Mouse (Mus musculus) ES-E14 (cell line): ENCODE measurements at regions not wholly inside any gene's neighbourhood (a gene's known extent, or its start where the extent isn't known, plus 50 kb on each side); places are given as distances from the start of the nearest gene placed in this dataset.

Experiments used
- DNase-seq: peaks from one replicate; pipeline ENCODE4 v3.0.0-alpha.2; 2013; ENCODE audit warnings: low read depth, low spot score
- H3K27ac ChIP-seq: 2 replicates; pipeline ENCODE4 v1.5.1; 2012; ENCODE audit warnings: low read depth, mild to moderate bottlenecking, low read length, moderate library complexity, mixed read lengths; ENCODE audit not compliant: poor library complexity, insufficient read depth, severe bottlenecking
- H3K36me3 ChIP-seq: 2 replicates; pipeline ENCODE4 v1.6.1; 2012; ENCODE audit warnings: mild to moderate bottlenecking, low read length, moderate library complexity, mixed read lengths; ENCODE audit not compliant: control insufficient read depth, poor library complexity, insufficient read depth, severe bottlenecking
- H3K4me1 ChIP-seq, 2 experiments: fragments of 150-350 bp in 1 of 2; sonication (generic) in 1 of 2; 2 replicates each; pipeline ENCODE4 v1.6.1; 2012; ENCODE audit warnings: low read length in 2 of 2, mild to moderate bottlenecking in 1 of 2, mixed read lengths in 1 of 2; ENCODE audit not compliant: control insufficient read depth in 2 of 2, insufficient read depth in 2 of 2, poor library complexity in 1 of 2
- H3K4me3 ChIP-seq, 2 experiments: fragments of 150-350 bp in 1 of 2; sonication (generic) in 1 of 2; 2 replicates each; pipeline ENCODE4 v1.5.1; 2012; ENCODE audit warnings: low read length in 2 of 2, low read depth in 1 of 2, mild to moderate bottlenecking in 1 of 2, mixed read lengths in 1 of 2; ENCODE audit not compliant: insufficient read depth in 1 of 2, poor library complexity in 1 of 2, severe bottlenecking in 1 of 2
- H3K9ac ChIP-seq: 2 replicates; pipeline ENCODE4 v1.6.1; 2012; ENCODE audit warnings: low read depth, mild to moderate bottlenecking, low read length, mixed read lengths; ENCODE audit not compliant: poor library complexity, insufficient read depth, severe bottlenecking
- H3K9me3 ChIP-seq: fragments of 150-350 bp; sonication (generic); 2 replicates; pipeline ENCODE4 v1.6.1; 2012; ENCODE audit warnings: low read depth, mild to moderate bottlenecking, low read length; ENCODE audit not compliant: control insufficient read depth, insufficient read depth
- CHD2 ChIP-seq: IDR thresholded peaks from 2 replicates; pipeline ENCODE4 v1.6.1; 2014; ENCODE audit warnings: mild to moderate bottlenecking, low read depth, low read length, inconsistent platforms
- HCFC1 ChIP-seq: IDR thresholded peaks from 2 replicates; pipeline ENCODE4 v1.6.1; 2012; ENCODE audit warnings: low read length, inconsistent platforms, borderline replicate concordance; ENCODE audit not compliant: insufficient read depth
- MAFK ChIP-seq: IDR thresholded peaks from 2 replicates; pipeline ENCODE4 v1.6.1; 2014; ENCODE audit warnings: mild to moderate bottlenecking, low read depth, low read length, inconsistent platforms; ENCODE audit not compliant: insufficient read depth
- ZC3H11A ChIP-seq: IDR thresholded peaks from 2 replicates; pipeline ENCODE4 v1.6.1; 2012; ENCODE audit warnings: low read depth, mild to moderate bottlenecking, inconsistent platforms, low read length, borderline replicate concordance
- ZNF384 ChIP-seq: IDR thresholded peaks from 2 replicates; pipeline ENCODE4 v1.6.1; 2012; ENCODE audit warnings: low read depth, low read length, inconsistent platforms
- in situ Hi-C, 2 experiments: fragments of 600-800 bp; cut with MboI; formaldehyde crosslinking; loops; one replicate each; pipeline ENCODE4 v1.15.1; 2025; ENCODE audit warnings: low sequenced_read_pairs in 2 of 2, inconsistent platforms in 1 of 2; ENCODE audit not compliant: unreplicated experiment in 2 of 2

DNA sequence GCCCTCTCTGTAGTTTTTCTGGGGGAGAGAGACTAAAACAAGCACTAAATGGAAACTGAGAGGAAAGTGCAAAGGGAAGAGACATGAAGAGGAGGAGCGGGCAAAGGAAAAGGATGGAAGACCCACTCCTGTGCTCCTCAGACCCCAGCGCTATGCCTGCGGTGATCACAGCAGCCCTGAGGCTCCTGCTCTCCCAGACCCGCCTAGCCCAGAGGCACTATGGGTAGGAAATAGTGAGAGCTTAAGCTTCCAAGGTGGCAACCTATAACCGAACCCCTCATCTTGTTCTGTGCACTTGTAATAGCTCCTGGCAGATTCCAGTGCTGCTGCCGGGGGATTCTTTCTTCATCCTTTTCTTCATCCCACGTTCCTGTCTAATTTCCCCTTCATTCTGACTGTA lies 112.2 kb upstream of the Oxgr1 start:
- H3K4me3 ChIP-seq = no peak overlapping the region
- H3K9me3 ChIP-seq = no peaks in the 10 kb centered on the region
- no peak overlapping the region for H3K27ac ChIP-seq
- H3K36me3 ChIP-seq = no peaks in the 10 kb centered on the region
- in situ Hi-C loops = no loop called here
- 0 out of 4 replicates have a peak, but pooled peaks cover 0 to 1% of the 10 kb centered on the region in 2 experiments for H3K4me1 ChIP-seq
- no peak overlapping the region for H3K9ac ChIP-seq
- DNase-seq = no peak
- TF ChIP-seq HCFC1 = no peak
- TF ChIP-seq ZNF384 = no peak
- TF ChIP-seq MAFK = no peak
- TF ChIP-seq ZC3H11A = no peak
- no peak for TF ChIP-seq CHD2

- Histone ChIP-seq H3K4me3 (no peak overlapping the region), H3K4me1 (no peaks in the 10 kb centered on the region), H3K36me3 (no peaks in the 10 kb centered on the region), H3K27ac (no peak overlapping the region), H3K9me3 (no peaks in the 10 kb centered on the region), H3K9ac (no peak overlapping the region)
- in situ Hi-C loops = no loop called here
- TF ChIP-seq MAFK = no peak
- DNase-seq = no peak
Observed at GRCm38 (mm10) chr14:120164184-120164583, 111.3 kb upstream of the Mbnl2 start.

DNA sequence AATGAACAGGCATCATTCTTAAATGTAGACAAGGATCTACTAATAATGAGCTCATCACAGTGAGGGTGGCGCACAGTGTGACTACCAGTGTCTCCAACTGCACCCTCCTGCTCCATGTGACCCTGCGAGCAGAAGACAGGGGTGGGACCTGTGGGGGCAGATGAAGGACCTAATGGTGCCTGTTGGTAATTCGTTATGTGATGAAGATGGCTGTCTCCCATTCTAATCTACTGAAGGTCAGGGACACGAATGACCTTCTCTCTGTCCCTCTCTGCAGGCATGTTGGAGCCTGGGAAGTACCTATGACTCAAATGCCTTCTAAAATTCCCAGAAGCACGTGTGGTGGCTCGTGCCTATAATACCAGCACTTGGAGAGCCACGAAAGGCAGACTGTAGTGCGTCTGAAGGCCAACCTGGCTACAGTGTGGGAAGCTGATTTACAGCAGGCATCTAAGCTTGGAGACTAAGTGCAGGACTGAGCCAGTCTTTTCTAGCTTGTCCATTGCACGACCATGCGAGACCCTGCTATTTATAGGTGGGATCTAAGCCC lies 109.9 kb upstream of the Mbnl2 start:
- in situ Hi-C loops = no loop called here
- no peak for DNase-seq
- Histone ChIP-seq H3K27ac (no peak overlapping the region), H3K9ac (no peak overlapping the region), H3K4me1 (no peaks in the 10 kb centered on the region), H3K36me3 (no peaks in the 10 kb centered on the region), H3K9me3 (no peaks in the 10 kb centered on the region), H3K4me3 (no peak overlapping the region)
- TF ChIP-seq ZC3H11A (no peak), HCFC1 (no peak), ZNF384 (no peak), CHD2 (no peak), MAFK (no peak)

GRCm38 (mm10) chr14:120170733-120171132 lies 104.7 kb upstream of the Mbnl2 start:
- no peak for DNase-seq
- Histone ChIP-seq H3K27ac (no peak overlapping the region), H3K4me1 (no peaks in the 10 kb centered on the region), H3K9ac (no peak overlapping the region), H3K9me3 (no peaks in the 10 kb centered on the region), H3K36me3 (no peaks in the 10 kb centered on the region), H3K4me3 (no peak overlapping the region)
- TF ChIP-seq ZC3H11A (no peak), MAFK (no peak), CHD2 (no peak), ZNF384 (no peak), HCFC1 (no peak)
- in situ Hi-C loops = no loop called here

DNA sequence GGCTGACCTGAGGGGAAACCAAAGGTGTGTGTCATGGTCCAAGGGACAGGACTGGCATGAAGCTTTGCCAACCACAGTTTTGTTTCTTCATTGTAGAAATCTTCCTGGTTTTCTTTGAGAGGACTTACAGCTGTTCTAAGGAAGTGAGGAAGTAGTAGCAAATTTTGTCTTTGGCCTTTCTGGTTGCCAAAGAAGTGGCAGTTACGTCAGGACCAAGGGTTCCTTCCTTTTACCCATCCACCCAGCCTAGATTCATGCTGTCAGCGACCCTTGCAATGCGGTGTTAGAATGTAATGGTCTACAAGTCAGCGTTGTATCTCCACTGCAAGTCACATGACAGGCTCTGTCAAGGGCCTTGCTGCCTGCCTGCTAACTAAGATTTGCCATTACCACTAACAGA lies 103.4 kb upstream of the Mbnl2 start:
- no peak for DNase-seq
- in situ Hi-C loops = no loop called here
- Histone ChIP-seq H3K36me3 (no peaks in the 10 kb centered on the region), H3K4me1 (no peaks in the 10 kb centered on the region), H3K9ac (no peak overlapping the region), H3K27ac (no peak overlapping the region), H3K9me3 (no peaks in the 10 kb centered on the region), H3K4me3 (no peak overlapping the region)
- TF ChIP-seq CHD2 (no peak), ZC3H11A (no peak), ZNF384 (no peak), MAFK (no peak), HCFC1 (no peak)
